12 mouse cellular contexts compared by ENCODE assay signal in the genomic region with DNA sequence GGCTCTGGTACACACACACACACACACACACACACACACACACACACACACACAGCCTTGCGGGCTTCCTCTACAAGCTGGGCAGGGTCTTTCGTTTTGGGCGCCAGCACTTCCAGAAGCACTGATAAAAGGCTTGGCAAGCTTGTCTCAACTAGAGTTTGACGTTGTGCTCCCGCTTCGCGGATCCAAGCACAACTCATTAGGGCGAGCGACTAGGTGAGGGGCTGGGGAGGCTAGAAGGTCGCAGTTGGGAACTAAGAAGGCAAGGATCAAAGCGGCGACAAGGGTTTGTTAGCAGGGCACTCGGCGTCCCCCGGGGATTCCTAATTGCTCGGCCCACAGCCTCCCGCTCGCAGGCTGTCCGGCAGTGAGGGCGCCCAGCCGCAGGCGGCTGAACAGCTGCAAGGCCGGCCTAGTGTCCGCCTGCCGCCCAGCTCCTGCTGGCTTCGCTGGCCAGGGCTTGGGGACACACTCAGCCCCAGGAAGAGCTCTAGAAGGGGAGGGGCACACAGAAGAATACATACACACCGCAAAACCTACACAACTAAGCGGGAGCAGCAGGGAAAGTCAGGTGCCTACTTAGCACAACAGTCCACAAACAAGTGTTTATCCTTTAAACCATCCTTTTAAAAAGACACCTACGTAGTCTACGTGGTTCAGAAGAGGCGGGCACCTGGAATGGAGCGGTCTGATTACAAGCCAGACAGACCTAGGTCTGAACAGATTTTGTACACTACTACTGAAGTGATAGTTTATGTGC. TPM values are rescaled to one million over a fixed set of nuclear protein-coding genes. Genes with fewer than 3 reads are reported as not detected.
DNase-seq lines count a peak whose midpoint lies in the region; ATAC-seq and TF ChIP-seq lines count a peak whose summit lies in the region.
"Had no signal": no experiment of that assay in that cellular context is flagged by ENCODE, and none has a peak within 500 bp of the region (broad histone marks: within the 10 kb centered on the region; RNA-seq: fewer than 3 reads in every experiment).

No protein-coding gene starts in this region.

- WGBS in heart, embryonic 13.5 days, result 2% methylated on average over 32 of the region's 32 CpGs
- WGBS in forebrain, postnatal 0 days, result 2% methylated on average over 32 of the region's 32 CpGs

- peaks cover 19% of the 10 kb centered on the region for H3K4me1 ChIP-seq in heart, embryonic 13.5 days
- no peaks in the 10 kb centered on the region for H3K4me1 ChIP-seq in forebrain, postnatal 0 days (ENCODE audit: insufficient read depth)
- H3K4me1 ChIP-seq: liver, embryonic 15.5 days had no signal

- no peak overlapping the region for H3K9ac ChIP-seq in heart, embryonic 13.5 days
- H3K9ac ChIP-seq in forebrain, postnatal 0 days, result no peak overlapping the region
- H3K9ac ChIP-seq: liver, embryonic 15.5 days had no signal

- DNase-seq in heart, postnatal 14 days, result no peak
- DNase-seq in cerebellum, adult 8-10 months, result peak; percentile 55
- DNase-seq in forebrain, postnatal 0 days, result peak; percentile 68
- DNase-seq in urinary bladder, postnatal 14 days (ENCODE audit: low spot score), result no peak
- DNase-seq in kidney, adult 8-10 months, result no peak
- no peak for DNase-seq in right cerebral cortex, postnatal 36 days (ENCODE audit: low spot score in 2 of 2)
- DNase-seq: adrenal gland, adult 8-10 months; thymus, postnatal 14 days had no signal

- no peaks in the 10 kb centered on the region for H3K79me2 ChIP-seq in myocyte (ENCODE audit: control insufficient read depth, insufficient read depth)

- intact Hi-C loops in heart, postnatal 14 days (cut with DNase I), result loop anchor here (10.0 kb wide), 3 partner anchors 467 to 1273 kb away; partner anchors contain the start of gene Gfi1

- H3ac ChIP-seq in myocyte (ENCODE audit: control insufficient read depth, insufficient read length), result no peak overlapping the region

- H3K36me3 ChIP-seq in heart, embryonic 13.5 days, result no peaks in the 10 kb centered on the region
- no peaks in the 10 kb centered on the region for H3K36me3 ChIP-seq in forebrain, postnatal 0 days (ENCODE audit: insufficient read depth)
- no peaks in the 10 kb centered on the region for H3K36me3 ChIP-seq in myocyte (ENCODE audit: control insufficient read depth, insufficient read depth)
- H3K36me3 ChIP-seq: liver, embryonic 15.5 days had no signal

- no peak for ATAC-seq in heart, embryonic 13.5 days (ENCODE audit: extremely low read depth, insufficient number of reproducible peaks, low FRiP score, low TSS enrichment)
- ATAC-seq in forebrain, postnatal 0 days, result no peak; the same call in 1 of the 2 replicates

- H3K4me3 ChIP-seq in heart, embryonic 13.5 days, result peak overlapping the region; percentile 16; the same call in 1 of the 2 replicates
- H3K4me3 ChIP-seq in forebrain, postnatal 0 days (ENCODE audit: low read depth, low read length), result no peak overlapping the region
- no peak overlapping the region for H3K4me3 ChIP-seq in myocyte
- H3K4me3 ChIP-seq: liver, embryonic 15.5 days had no signal

- no peaks in the 10 kb centered on the region for H3K9me3 ChIP-seq in heart, embryonic 13.5 days
- no peaks in the 10 kb centered on the region for H3K9me3 ChIP-seq in forebrain, postnatal 0 days (ENCODE audit: low read length)
- H3K9me3 ChIP-seq: liver, embryonic 15.5 days had no signal

- no peak for TF ChIP-seq CTCF in forebrain, postnatal 0 days (IDR thresholded peaks at IDR 0.05; ENCODE audit: low read depth)

- no peak overlapping the region for H3K27ac ChIP-seq in heart, embryonic 13.5 days (replicated peaks)
- no peak overlapping the region for H3K27ac ChIP-seq in forebrain, postnatal 0 days (ENCODE audit: low read depth, low read length)
- H3K27ac ChIP-seq: kidney, postnatal 0 days; liver, embryonic 15.5 days had no signal

- H3K27me3 ChIP-seq in heart, embryonic 13.5 days (replicated peaks), result peaks cover 95% of the 10 kb centered on the region
- peaks cover 82% of the 10 kb centered on the region for H3K27me3 ChIP-seq in forebrain, postnatal 0 days (ENCODE audit: insufficient read depth, low read length)
- H3K27me3 ChIP-seq in myocyte (ENCODE audit: control insufficient read depth, insufficient read depth, insufficient read length), result peaks cover 48% of the 10 kb centered on the region

- peak overlapping the region; percentile 34 for H3K4me2 ChIP-seq in heart, embryonic 13.5 days
- H3K4me2 ChIP-seq in forebrain, postnatal 0 days (ENCODE audit: low read depth), result peak overlapping the region; percentile 17
- no peak overlapping the region for H3K4me2 ChIP-seq in myocyte (ENCODE audit: low read depth)
- H3K4me2 ChIP-seq: liver, embryonic 15.5 days had no signal

- no peak for TF ChIP-seq POLR2A in myocyte (IDR thresholded peaks at IDR 0.05; ENCODE audit: insufficient read length, low read depth)

TF ChIP-seq in myocyte, 11 proteins besides CTCF, POLR2A, EP300 and RAD21:
- TF ChIP-seq REST (IDR thresholded peaks at IDR 0.05; ENCODE audit: insufficient read depth, insufficient read length) (no peak), MYOD1 (IDR thresholded peaks at IDR 0.05; ENCODE audit: control insufficient read depth in 1 of 3, insufficient read length in 2 of 3, low read depth in 2 of 3) (peak in 1 of 3 experiments; percentile 46), MYOG (IDR thresholded peaks at IDR 0.05; ENCODE audit: control insufficient read depth in 1 of 3, insufficient read depth in 1 of 3, insufficient read length in 2 of 3, low read depth in 2 of 3) (peak in 2 of 3 experiments; percentile 38 to 51), POLR2AphosphoS2 (IDR thresholded peaks at IDR 0.05; ENCODE audit: insufficient read length, low read depth) (no peak)
TF ChIP-seq in myocyte: peak in this region for 2.

RNA-seq across cellular contexts. Expression of gene Barhl2, which starts 6.1 kb away (rescaled TPM):
- polyA plus RNA-seq in heart, embryonic 13.5 days (2015; fragmentation: Nextera tagmentation; extraction: Ambion mirVana), result not detected in 2 replicates
- total RNA-seq in heart, postnatal 14 days (2021), result not detected
- 4.5 and 9.4 TPM in 2 replicates for total RNA-seq in forebrain, postnatal 0 days (2014; rRNA removed)
- polyA plus RNA-seq in forebrain, postnatal 0 days (2015; fragmentation: Nextera tagmentation; extraction: Ambion mirVana), result 1.3 and 1.5 TPM in 2 replicates
- not detected for polyA plus RNA-seq in myocyte (2012; fragmentation: generic; extraction: Trizol)
- total RNA-seq: adrenal gland, adult 8-10 months had no signal
- polyA plus RNA-seq: kidney, postnatal 0 days; liver, embryonic 15.5 days had no signal

Comparison
In these comparisons a context has a peak if more than half of its experiments do, and no peak if none do; other contexts are left out.
1. DNase-seq: peak in cerebellum, adult 8-10 months (single experiment) and forebrain, postnatal 0 days (single experiment); none in heart, postnatal 14 days (0 of 2), urinary bladder, postnatal 14 days (single experiment), kidney, adult 8-10 months (0 of 2) and right cerebral cortex, postnatal 36 days (0 of 2).